Mouse (Mus musculus) MEL (cell line): ENCODE measurements around the gene Ndel1. TPM values are rescaled to one million over a fixed set of nuclear protein-coding genes. Genes with fewer than 3 reads are reported as not detected.
A peak's percentile ranks its signal among the peaks of the same experiment; 100 is the strongest.

Experiments used
- DNase-seq: peaks from one replicate; pipeline ENCODE4 v3.0.0; 2011; ENCODE audit warnings: low read depth, low spot score
- H3K27ac ChIP-seq: 2 replicates; pipeline ENCODE4 v1.5.1; 2012; ENCODE audit warnings: low read depth, mild to moderate bottlenecking, control low read depth, low read length, moderate library complexity; ENCODE audit not compliant: control insufficient read depth
- H3K27me3 ChIP-seq, 2 experiments: fragments of 150-350 bp in 1 of 2; sonication (generic) in 1 of 2; 2 replicates each; pipeline ENCODE4 v1.6.1; 2012; ENCODE audit warnings: low read length in 2 of 2, mild to moderate bottlenecking in 2 of 2, improper control_type of control experiment in 1 of 2, moderate library complexity in 1 of 2; ENCODE audit not compliant: insufficient read depth in 2 of 2, control insufficient read depth in 1 of 2
- H3K36me3 ChIP-seq, 2 experiments: 2 replicates each; pipeline ENCODE4 v1.6.1; 2012 to 2014; ENCODE audit warnings: low read length in 2 of 2, improper control_type of control experiment in 1 of 2, inconsistent platforms in 1 of 2, mild to moderate bottlenecking in 1 of 2; ENCODE audit not compliant: insufficient read depth in 2 of 2, control insufficient read depth in 1 of 2
- H3K4me1 ChIP-seq, 2 experiments: fragments of 150-350 bp in 1 of 2; sonication (generic) in 1 of 2; 2 replicates each; pipeline ENCODE4 v1.6.1; 2012; ENCODE audit warnings: low read length in 2 of 2, improper control_type of control experiment in 1 of 2, mild to moderate bottlenecking in 1 of 2; ENCODE audit not compliant: insufficient read depth in 2 of 2, control insufficient read depth in 1 of 2
- H3K4me3 ChIP-seq, 2 experiments: fragments of 150-350 bp in 1 of 2; sonication (generic) in 1 of 2; 2 replicates each; pipeline ENCODE4 v1.5.1; 2012; ENCODE audit warnings: low read depth in 2 of 2, low read length in 2 of 2, mild to moderate bottlenecking in 2 of 2, moderate library complexity in 2 of 2, control low read depth in 1 of 2, improper control_type of control experiment in 1 of 2; ENCODE audit not compliant: control insufficient read depth in 1 of 2, insufficient read depth in 1 of 2
- H3K79me2 ChIP-seq: 2 replicates; pipeline ENCODE4 v1.6.1; 2012; ENCODE audit warnings: mild to moderate bottlenecking, low read length, moderate library complexity; ENCODE audit not compliant: control insufficient read depth, poor library complexity, insufficient read depth
- H3K9ac ChIP-seq: 2 replicates; pipeline ENCODE4 v1.6.1; 2012; ENCODE audit warnings: low read depth, mild to moderate bottlenecking, control low read depth, low read length, moderate library complexity; ENCODE audit not compliant: control insufficient read depth, poor library complexity, severe bottlenecking
- H3K9me3 ChIP-seq: fragments of 150-350 bp; sonication (generic); replicated peaks from 2 replicates; pipeline ENCODE4 v1.6.1; 2012; ENCODE audit warnings: mild to moderate bottlenecking, low read length, improper control_type of control experiment, moderate library complexity; ENCODE audit not compliant: insufficient read depth
- CHD1 ChIP-seq: IDR thresholded peaks from 2 replicates; pipeline ENCODE4 v1.6.1; 2012; ENCODE audit warnings: low read depth, mild to moderate bottlenecking, inconsistent platforms, low read length, improper control_type of control experiment
- CHD2 ChIP-seq: IDR thresholded peaks from 2 replicates; pipeline ENCODE4 v1.6.1; 2011; ENCODE audit warnings: low read length, improper control_type of control experiment
- CTCF ChIP-seq, 3 experiments: IDR thresholded peaks in 2 of 3; conservative IDR thresholded peaks in 1 of 3; 2 replicates each; pipeline ENCODE4 v1.5.1; 2011 to 2012; ENCODE audit warnings: low read length in 3 of 3, low read depth in 2 of 3, mild to moderate bottlenecking in 2 of 3, improper control_type of control experiment in 1 of 3, inconsistent platforms in 1 of 3, mixed read lengths in 1 of 3, moderate library complexity in 1 of 3; ENCODE audit not compliant: control insufficient read depth in 1 of 3, insufficient read depth in 1 of 3, poor library complexity in 1 of 3, severe bottlenecking in 1 of 3
- E2F4 ChIP-seq: IDR thresholded peaks from 2 replicates; pipeline ENCODE4 v1.6.1; 2011; ENCODE audit warnings: low read depth, low read length, improper control_type of control experiment, borderline replicate concordance
- EP300 ChIP-seq, 2 experiments: IDR thresholded peaks; 2 replicates each; pipeline ENCODE4 v1.6.1; 2011; ENCODE audit warnings: improper control_type of control experiment in 2 of 2, low read length in 2 of 2, low read depth in 1 of 2, mild to moderate bottlenecking in 1 of 2
- GATA1 ChIP-seq: IDR thresholded peaks from 2 replicates; pipeline ENCODE4 v1.6.1; 2011; ENCODE audit warnings: low read depth, low read length, improper control_type of control experiment
- HCFC1 ChIP-seq: IDR thresholded peaks from 2 replicates; pipeline ENCODE4 v1.6.1; 2012; ENCODE audit warnings: low read depth, mild to moderate bottlenecking, inconsistent platforms, low read length, improper control_type of control experiment, moderate library complexity
- KAT2A ChIP-seq: conservative IDR thresholded peaks from 2 replicates; pipeline ENCODE4 v1.6.1; 2012; ENCODE audit warnings: low read depth, low read length, improper control_type of control experiment, inconsistent platforms
- MAX ChIP-seq: IDR thresholded peaks from 2 replicates; pipeline ENCODE4 v1.6.1; 2011; ENCODE audit warnings: low read length, improper control_type of control experiment
- MXI1 ChIP-seq: IDR thresholded peaks from 2 replicates; pipeline ENCODE4 v1.6.1; 2011; ENCODE audit warnings: mild to moderate bottlenecking, low read depth, low read length, improper control_type of control experiment
- MYB ChIP-seq: IDR thresholded peaks from 2 replicates; pipeline ENCODE4 v1.6.1; 2011; ENCODE audit warnings: mild to moderate bottlenecking, low read depth, low read length, improper control_type of control experiment
- RCOR1 ChIP-seq: IDR thresholded peaks from 2 replicates; pipeline ENCODE4 v1.6.1; 2012; ENCODE audit warnings: low read depth, mild to moderate bottlenecking, inconsistent platforms, low read length, improper control_type of control experiment
- SIN3A ChIP-seq: IDR thresholded peaks from 2 replicates; pipeline ENCODE4 v1.6.1; 2012; ENCODE audit warnings: low read length, improper control_type of control experiment, inconsistent platforms
- SMC3 ChIP-seq: IDR thresholded peaks from 2 replicates; pipeline ENCODE4 v1.6.1; 2011; ENCODE audit warnings: low read depth, low read length, improper control_type of control experiment
- TBP ChIP-seq: IDR thresholded peaks from 2 replicates; pipeline ENCODE4 v1.8.0; 2011; ENCODE audit warnings: low read depth, low read length, improper control_type of control experiment
- UBTF ChIP-seq: IDR thresholded peaks from 2 replicates; pipeline ENCODE4 v1.6.1; 2012; ENCODE audit warnings: low read depth, mild to moderate bottlenecking, inconsistent platforms, low read length, improper control_type of control experiment, moderate library complexity, borderline replicate concordance; ENCODE audit not compliant: insufficient read depth
- USF1 ChIP-seq: IDR thresholded peaks from 2 replicates; pipeline ENCODE4 v1.6.1; 2014; ENCODE audit warnings: low read depth, mild to moderate bottlenecking, inconsistent platforms, low read length, improper control_type of control experiment, moderate library complexity
- ZC3H11A ChIP-seq: IDR thresholded peaks from 2 replicates; pipeline ENCODE4 v1.6.1; 2012; ENCODE audit warnings: low read depth, mild to moderate bottlenecking, inconsistent platforms, low read length, improper control_type of control experiment
- ZKSCAN1 ChIP-seq: IDR thresholded peaks from 2 replicates; pipeline ENCODE4 v1.6.1; 2012; ENCODE audit warnings: low read depth, mild to moderate bottlenecking, inconsistent platforms, low read length, improper control_type of control experiment, moderate library complexity
- ZNF384 ChIP-seq: IDR thresholded peaks from 2 replicates; pipeline ENCODE4 v1.6.1; 2012; ENCODE audit warnings: low read depth, mild to moderate bottlenecking, inconsistent platforms, low read length, improper control_type of control experiment
- polyA plus RNA-seq, 2 experiments: library from polyadenylated mRNA; stranded (reverse) in 1 of 2; unstranded in 1 of 2; fragments of >175 nt in 1 of 2; fragments of >200 nt in 1 of 2; gene quantifications; 2 replicates each; pipeline versions ENCODE4 v1.2.1 to v1.2.4; 2012; ENCODE audit warnings: low replicate concordance in 2 of 2, low read depth in 1 of 2; ENCODE audit not compliant: insufficient read length in 2 of 2, insufficient read depth in 1 of 2, missing spikeins in 1 of 2
- total RNA-seq: library from RNA; depleted of rRNA; stranded (reverse); fragments of 300-350 nt; gene quantifications from 2 replicates; pipeline ENCODE4 v1.2.3, GENCODE M21; 2012

The Ndel1 gene
- total and polyA plus RNA-seq, 3 experiments = 55.0 to 70.7 (median 61.2) TPM

- DNase-seq = peak; percentile 70
- peak overlapping the region in 1 of 2 experiments; percentile 30; a peak in 1 of 4 replicates for H3K4me3 ChIP-seq
- no peak overlapping the region for H3K27ac ChIP-seq
- H3K9ac ChIP-seq = 0 out of 2 replicates have a peak overlapping the region, but pooled peaks have one; percentile 1
- H3K36me3 ChIP-seq = peaks cover 0 to 9% of the 10 kb centered on the region in 2 experiments; a peak in 2 of 4 replicates
- H3K27me3 ChIP-seq = no peaks in the 10 kb centered on the region
- no peaks in the 10 kb centered on the region for H3K79me2 ChIP-seq
- peaks cover 8 to 12% of the 10 kb centered on the region in 2 experiments for H3K4me1 ChIP-seq
- TF ChIP-seq GATA1 (peak; percentile 60; the same call in 1 of the 2 replicates), TBP (peak; percentile 38; the same call in 1 of the 2 replicates), USF1 (no peak), SIN3A (0 out of 2 replicates have a peak, but pooled peaks have one; percentile 17), E2F4 (no peak)
- H3K9me3 ChIP-seq = no peaks in the 10 kb centered on the region
Observed at GRCm38 (mm10) chr11:68884368-68884767, 12.7 kb upstream of the Ndel1 start.

- H3K79me2 ChIP-seq = no peaks in the 10 kb centered on the region
- H3K9me3 ChIP-seq = no peaks in the 10 kb centered on the region
- TF ChIP-seq ZNF384 (peak; percentile 75), CTCF (IDR thresholded peaks at IDR 0.05 in 2 of 3, conservative IDR thresholded peaks at IDR 0.05 in 1 of 3; ENCODE audit: control insufficient read depth in 1 of 3, insufficient read depth in 1 of 3, low read depth in 2 of 3, low read length in 3 of 3, poor library complexity in 1 of 3, severe bottlenecking in 1 of 3) (no peak)
- no peak overlapping the region; a peak in 1 of 4 replicates for H3K4me3 ChIP-seq
- no peak for DNase-seq
- peaks cover 8 to 16% of the 10 kb centered on the region in 2 experiments for H3K4me1 ChIP-seq
- no peaks in the 10 kb centered on the region for H3K27me3 ChIP-seq
- no peak overlapping the region for H3K27ac ChIP-seq
- peaks cover 0 to 13% of the 10 kb centered on the region in 2 experiments; a peak in 2 of 4 replicates for H3K36me3 ChIP-seq
- 0 out of 2 replicates have a peak overlapping the region, but pooled peaks have one; percentile 1 for H3K9ac ChIP-seq
Observed at GRCm38 (mm10) chr11:68883843-68884242, 12.2 kb upstream of the Ndel1 start.

GRCm38 (mm10) chr11:68882107-68882506 is 10.4 kb upstream of the Ndel1 start:
- TF ChIP-seq HCFC1 (no peak), UBTF (no peak), KAT2A (no peak), CHD2 (no peak), CHD1 (no peak), MAX (no peak), MXI1 (no peak), RCOR1 (no peak), SIN3A (no peak), MYB (no peak), ZKSCAN1 (no peak), SMC3 (no peak), ZC3H11A (no peak), EP300 (IDR thresholded peaks at IDR 0.05; ENCODE audit: low read depth in 1 of 2, low read length in 2 of 2) (no peak)
- no peaks in the 10 kb centered on the region for H3K79me2 ChIP-seq
- H3K9ac ChIP-seq = no peak overlapping the region
- H3K4me1 ChIP-seq = peaks cover 11 to 22% of the 10 kb centered on the region in 2 experiments
- no peak overlapping the region for H3K4me3 ChIP-seq
- no peak for DNase-seq
- H3K9me3 ChIP-seq = no peaks in the 10 kb centered on the region
- peaks cover 0 to 16% of the 10 kb centered on the region in 2 experiments; a peak in 2 of 4 replicates for H3K36me3 ChIP-seq
- H3K27me3 ChIP-seq = no peaks in the 10 kb centered on the region
- H3K27ac ChIP-seq = no peak overlapping the region
